Mouse (Mus musculus): ENCODE measurements around the gene Mrpl43. TPM values are rescaled to one million over a fixed set of nuclear protein-coding genes. Genes with fewer than 3 reads are reported as not detected.

The Mrpl43 gene
- total RNA-seq, 4 experiments from 2014 or later: 30.2 to 36.4 (median 34.1) TPM

DNA sequence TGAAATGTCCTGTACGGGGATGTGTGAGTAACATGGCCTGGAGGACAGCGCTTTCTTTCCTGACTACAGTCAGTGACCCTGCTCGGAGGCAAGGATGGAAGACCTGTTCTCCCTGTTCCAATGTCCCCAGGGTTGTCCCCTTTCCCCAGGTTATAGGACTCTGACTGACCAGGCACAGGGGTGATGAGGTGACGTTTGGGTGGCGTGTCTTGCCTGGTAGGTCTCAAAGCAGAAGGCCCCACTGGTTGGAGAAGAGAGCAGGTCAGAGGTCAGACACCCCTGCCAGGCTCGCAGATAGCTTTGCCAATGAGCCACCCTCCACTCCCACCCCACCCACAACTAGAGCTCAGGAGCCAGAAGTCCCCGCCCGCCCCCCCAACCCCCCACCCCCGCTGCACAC, 23.3 kb upstream of the Mrpl43 start:
- no peak for DNase-seq (ENCODE audit: low spot score in 2 of 2)

GRCm38 (mm10) chr19:45028746-45029145, 22.5 kb upstream of the Mrpl43 start:
- DNase-seq (ENCODE audit: low spot score in 2 of 2): no peak

- no peak for DNase-seq (ENCODE audit: low spot score in 2 of 2)
Observed at GRCm38 (mm10) chr19:45027848-45028247, 21.6 kb upstream of the Mrpl43 start.

DNA sequence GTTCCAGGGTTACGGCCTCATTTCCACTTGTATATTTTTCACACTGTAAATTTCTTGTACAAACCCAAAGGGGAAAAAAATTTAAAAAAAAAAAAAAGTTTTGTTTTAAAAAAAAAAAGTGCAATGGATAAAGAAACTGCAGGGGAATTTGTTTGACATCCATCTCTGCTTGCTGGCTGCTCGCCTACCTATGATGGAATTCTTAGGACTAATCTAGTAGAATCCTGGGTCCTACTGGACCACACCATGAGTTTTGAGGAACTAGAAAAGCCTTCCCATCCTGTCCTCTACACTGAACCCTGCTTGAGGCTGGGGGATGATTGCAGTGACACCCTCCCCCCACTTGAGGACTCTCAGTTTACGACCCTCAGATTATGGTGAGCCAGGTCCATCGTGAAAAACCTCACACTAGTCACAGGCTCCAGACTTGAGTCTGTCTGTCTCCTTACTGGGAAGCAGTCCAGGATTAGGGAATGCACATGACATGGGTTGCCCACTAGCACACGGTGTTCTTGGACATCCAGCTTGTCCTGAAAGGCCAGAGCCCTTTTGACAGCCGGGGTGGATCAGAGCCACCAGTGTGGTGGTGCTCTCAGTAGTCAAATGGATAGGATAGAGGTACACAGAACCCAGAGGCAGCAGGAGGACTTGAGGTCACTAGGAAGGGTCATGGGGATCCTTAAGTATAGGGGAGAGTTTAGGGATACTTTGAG, 20.9 kb upstream of the Mrpl43 start:
- peak in 1 of 2 experiments; percentile 56 for DNase-seq (ENCODE audit: low spot score in 2 of 2)

GRCm38 (mm10) chr19:45025937-45026568, 19.8 kb upstream of the Mrpl43 start:
- no peak for DNase-seq (ENCODE audit: low spot score in 2 of 2)

GRCm38 (mm10) chr19:45024775-45025174, 18.5 kb upstream of the Mrpl43 start:
- DNase-seq (ENCODE audit: low spot score in 2 of 2): no peak

GRCm38 (mm10) chr19:45023993-45024392, 17.8 kb upstream of the Mrpl43 start:
- DNase-seq (ENCODE audit: low spot score in 2 of 2): no peak

DNA sequence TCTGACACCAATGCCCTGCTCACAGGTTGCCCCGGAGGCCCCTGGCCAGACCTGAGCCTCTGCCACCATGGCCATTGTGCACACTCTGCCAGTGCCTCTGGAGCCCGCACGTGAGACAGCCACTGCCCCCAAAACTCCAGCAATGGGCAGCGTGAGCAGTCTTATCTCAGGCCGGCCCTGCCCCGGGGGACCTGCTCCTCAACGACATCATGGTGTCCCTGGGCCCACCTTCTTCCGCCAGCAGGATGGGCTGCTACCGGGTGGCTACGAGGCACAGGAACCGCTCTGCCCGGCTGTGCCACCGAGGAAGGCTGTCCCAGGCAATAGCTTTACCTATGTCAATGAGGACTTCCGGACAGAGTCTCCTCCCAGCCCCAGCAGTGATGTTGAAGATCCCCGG, 15.1 kb upstream of the Mrpl43 start:
- no peak for DNase-seq (ENCODE audit: low spot score in 2 of 2)

DNA sequence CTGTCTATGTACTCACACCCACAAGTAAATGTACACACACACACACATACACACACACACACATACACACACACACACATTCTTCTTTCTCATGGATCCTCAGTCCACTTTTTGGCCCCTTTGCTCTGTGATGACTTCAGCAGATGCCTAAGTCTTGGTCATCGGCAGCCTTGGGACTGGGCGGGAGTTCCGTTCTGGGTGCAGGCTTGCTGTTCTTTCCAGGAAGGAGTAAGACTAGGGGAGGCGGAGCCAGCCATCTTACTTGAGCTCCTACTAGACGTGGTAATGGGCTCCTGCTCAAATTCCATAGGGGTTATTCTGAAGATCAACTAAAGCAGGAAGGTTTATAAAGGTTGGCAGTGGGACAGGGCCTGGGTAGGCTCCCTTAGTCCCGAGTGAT, 14.1 kb upstream of the Mrpl43 start:
- peak; percentile 67 to 70 for DNase-seq (ENCODE audit: low spot score in 2 of 2)

GRCm38 (mm10) chr19:45018351-45018831, 12.1 kb upstream of the Mrpl43 start:
- no peak for DNase-seq (ENCODE audit: low spot score in 2 of 2)

- DNase-seq (ENCODE audit: low spot score in 2 of 2): peak; percentile 86
Observed at GRCm38 (mm10) chr19:45017909-45018308, 11.7 kb upstream of the Mrpl43 start.

- peak; percentile 80 to 84 for DNase-seq (ENCODE audit: low spot score in 2 of 2)
Observed at GRCm38 (mm10) chr19:45017216-45017771, 11.1 kb upstream of the Mrpl43 start.

DNA sequence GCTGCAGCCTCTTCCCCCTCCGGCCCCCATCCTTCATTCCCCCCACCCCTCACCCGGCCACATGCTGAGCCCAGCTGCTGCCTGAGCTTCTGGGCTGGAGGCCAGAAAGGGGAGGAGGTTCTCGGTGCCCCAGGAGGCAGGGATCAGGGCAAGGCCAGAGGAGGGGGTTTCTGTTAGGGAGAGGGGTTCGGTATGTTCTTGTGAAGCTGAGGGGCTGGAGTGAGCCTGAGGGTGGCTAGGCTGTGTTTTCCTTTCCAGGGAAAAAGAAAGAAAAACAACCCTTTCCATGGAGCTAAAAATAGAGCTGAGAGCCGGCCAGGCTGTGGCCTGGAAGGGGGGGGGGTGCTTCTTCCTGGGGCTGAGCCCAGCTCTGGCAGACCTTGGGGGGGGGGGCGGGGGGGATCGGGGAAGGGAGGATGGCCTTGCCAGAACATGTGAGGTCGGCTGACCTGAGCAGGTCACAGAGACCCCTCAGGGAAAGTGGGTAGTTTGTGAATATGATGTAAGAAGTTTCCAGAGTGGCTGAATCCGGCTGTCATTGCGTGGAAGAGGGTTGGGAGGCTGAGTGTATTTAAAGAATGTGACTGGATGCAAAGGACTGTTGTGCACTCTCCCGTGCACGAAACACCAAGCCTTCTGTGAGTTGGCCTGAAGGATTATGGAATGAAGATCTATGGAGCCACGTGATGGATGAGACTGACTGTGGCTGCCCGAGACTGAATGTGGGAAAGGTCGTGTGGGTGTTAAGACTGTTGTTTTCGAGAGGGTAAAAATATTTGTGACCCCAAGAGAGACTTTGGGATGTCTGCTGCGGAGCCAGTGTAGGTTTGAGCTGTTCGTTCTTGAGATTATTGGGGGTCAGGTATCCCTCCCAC, 10.3 kb upstream of the Mrpl43 start:
- peak; percentile 75 to 84 for DNase-seq (ENCODE audit: low spot score in 2 of 2)

- DNase-seq (ENCODE audit: low spot score in 2 of 2): peak; percentile 59 to 67
Observed at GRCm38 (mm10) chr19:45015518-45016281, 9.5 kb upstream of the Mrpl43 start.

DNA sequence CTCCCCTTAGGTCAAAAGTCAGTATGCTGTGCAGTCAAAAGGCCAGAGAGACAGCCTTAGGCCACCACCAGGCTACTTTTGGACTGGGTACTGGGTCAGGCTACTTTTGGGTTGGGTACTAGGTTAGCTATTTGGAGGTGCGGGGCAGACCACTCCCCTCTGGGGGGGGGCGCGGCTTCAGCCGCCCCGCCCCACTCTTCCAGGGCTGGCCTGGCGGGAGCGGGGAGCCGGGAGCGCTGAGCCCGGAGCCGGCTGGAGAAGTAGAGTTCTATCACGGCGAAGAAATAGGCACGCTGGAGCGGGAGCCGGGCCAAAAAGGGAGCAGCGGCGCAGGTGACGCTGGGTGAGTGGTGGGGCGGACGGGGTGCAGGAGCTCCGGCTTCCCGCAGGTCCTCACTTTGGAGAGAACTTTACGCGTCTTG, 8.8 kb upstream of the Mrpl43 start:
- DNase-seq (ENCODE audit: low spot score in 2 of 2): peak; percentile 71 to 81

- no peak for DNase-seq (ENCODE audit: low spot score in 2 of 2)
Observed at GRCm38 (mm10) chr19:45014335-45014971, 8.2 kb upstream of the Mrpl43 start, which contains the start of gene Lzts2. TSS of gene Lzts2 (plus strand) at chr19:45014414.

GRCm38 (mm10) chr19:45013581-45014225, 7.5 kb upstream of the Mrpl43 start:
- no peak for DNase-seq (ENCODE audit: low spot score in 2 of 2)

DNA sequence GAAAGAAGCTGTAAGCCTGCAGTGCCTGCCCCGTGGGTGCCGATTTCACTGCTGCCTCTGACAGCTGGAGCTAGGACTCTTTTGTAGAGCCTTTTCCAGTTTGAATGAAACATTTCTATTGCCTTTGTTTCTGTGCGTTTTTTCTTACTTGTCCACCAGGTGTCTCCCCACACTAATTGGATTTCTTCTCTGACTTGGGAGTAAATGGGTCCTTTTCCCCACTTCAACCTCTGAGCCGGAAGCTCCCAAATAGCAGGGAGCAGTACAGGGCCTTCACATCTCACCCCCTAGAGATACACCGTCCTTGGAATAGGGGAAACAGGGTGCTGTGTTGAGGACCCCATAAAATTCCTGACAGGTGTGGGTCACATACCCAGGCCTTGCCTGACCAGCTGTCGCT, 6.4 kb upstream of the Mrpl43 start:
- DNase-seq (ENCODE audit: low spot score in 2 of 2): no peak

DNA sequence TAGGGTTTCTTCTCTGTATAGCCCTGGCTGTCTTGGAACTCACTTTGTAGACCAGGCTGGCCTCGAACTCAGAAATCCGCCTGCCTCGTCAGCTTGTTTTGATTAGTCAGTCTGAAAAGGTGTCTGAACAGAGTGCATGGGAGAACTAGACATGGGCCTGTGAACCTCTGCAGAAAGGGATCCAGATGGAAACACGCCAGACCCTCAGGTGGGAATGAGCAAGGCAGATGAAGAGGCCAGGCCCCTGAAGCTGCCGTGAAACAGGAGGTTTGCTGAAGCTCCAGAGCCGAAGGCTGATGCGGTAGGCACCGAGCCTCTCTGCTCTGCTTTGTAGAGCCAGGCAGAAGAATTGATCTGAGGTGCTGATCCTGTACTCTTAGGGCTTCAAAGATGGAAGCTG, 6.0 kb upstream of the Mrpl43 start:
- no peak for DNase-seq (ENCODE audit: low spot score in 2 of 2)

DNA sequence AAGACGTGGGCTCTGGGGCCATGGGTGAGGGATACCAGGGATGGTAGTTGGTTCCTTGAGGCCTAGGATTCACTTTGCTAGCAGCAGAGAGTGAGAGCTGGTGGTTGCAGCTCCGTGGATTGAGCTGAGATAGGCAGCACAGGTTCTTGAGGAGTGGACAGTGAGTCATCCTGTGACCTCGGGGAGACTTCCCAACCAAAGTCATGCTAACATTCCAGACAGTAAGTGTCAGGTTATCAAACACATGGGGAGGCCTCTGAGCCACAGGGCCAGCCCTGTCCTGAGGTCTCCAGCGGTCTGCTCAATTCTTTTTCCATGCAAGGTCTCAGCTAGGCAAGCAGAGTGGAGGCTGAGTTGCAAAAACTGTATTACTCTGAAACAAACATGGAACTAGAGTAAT, 4.4 kb upstream of the Mrpl43 start:
- DNase-seq (ENCODE audit: low spot score in 2 of 2): no peak
